ENCODE assay signal across 11 mouse cellular contexts in the genomic region with DNA sequence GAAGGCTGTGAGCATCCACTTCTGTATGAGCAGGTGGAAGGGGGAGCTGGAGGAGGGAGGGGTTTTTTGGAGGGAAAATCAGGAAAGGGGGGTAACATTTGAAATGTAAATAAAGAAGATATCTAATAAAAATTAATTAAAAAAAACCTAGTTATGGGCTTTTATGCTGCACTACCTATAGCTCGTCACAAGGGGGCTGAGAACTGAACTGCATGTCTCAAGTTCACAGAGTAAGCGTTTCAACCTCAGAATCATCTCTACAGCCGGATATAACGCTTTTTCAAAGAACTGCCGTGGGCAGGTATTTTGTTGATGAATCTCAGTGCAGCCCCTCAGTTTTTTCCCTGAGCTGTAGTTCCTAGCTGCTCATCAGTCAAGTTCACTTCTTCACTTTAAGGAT. TPM values are rescaled to one million over a fixed set of nuclear protein-coding genes. Genes with fewer than 3 reads are reported as not detected.
A peak's percentile ranks its signal among the peaks of the same experiment; 100 is the strongest.
DNase-seq lines count a peak whose midpoint lies in the region; ATAC-seq and TF ChIP-seq lines count a peak whose summit lies in the region.
"Had no signal": no experiment of that assay in that cellular context is flagged by ENCODE, and none has a peak within 500 bp of the region (broad histone marks: within the 10 kb centered on the region; RNA-seq: fewer than 3 reads in every experiment).

No protein-coding gene starts in this region.

- H3K9me3 ChIP-seq in intestine, postnatal 0 days (ENCODE audit: control insufficient read depth), result no peaks in the 10 kb centered on the region
- no peaks in the 10 kb centered on the region for H3K9me3 ChIP-seq in intestine, embryonic 16.5 days (ENCODE audit: control insufficient read depth, low read length)
- H3K9me3 ChIP-seq: limb, embryonic 15.5 days; neural tube, embryonic 13.5 days had no signal

- no peaks in the 10 kb centered on the region for H3K4me1 ChIP-seq in intestine, postnatal 0 days (replicated peaks; ENCODE audit: control insufficient read depth, insufficient read depth, low read length)
- H3K4me1 ChIP-seq in intestine, embryonic 16.5 days (ENCODE audit: control insufficient read depth, insufficient read depth, low read length), result no peaks in the 10 kb centered on the region
- H3K4me1 ChIP-seq: limb, embryonic 15.5 days; neural tube, embryonic 13.5 days had no signal

- ATAC-seq in intestine, postnatal 0 days, result no peak
- ATAC-seq in intestine, embryonic 16.5 days, result no peak

- no peak overlapping the region for H3K4me3 ChIP-seq in intestine, postnatal 0 days (ENCODE audit: low read depth, low read length)
- H3K4me3 ChIP-seq in intestine, embryonic 16.5 days (ENCODE audit: low read length), result no peak overlapping the region
- H3K4me3 ChIP-seq: limb, embryonic 15.5 days; neural tube, embryonic 13.5 days had no signal

- peak; percentile 24 for DNase-seq in adrenal gland, postnatal 14 days
- no peak for DNase-seq in adrenal gland, adult 8-10 months
- peak; percentile 1 for DNase-seq in right cerebral cortex, adult 18-20 months
- DNase-seq in right cerebral cortex, postnatal 36 days (ENCODE audit: low spot score in 2 of 2), result no peak
- DNase-seq in retina, embryonic 14.5 days (ENCODE audit: low spot score), result peak; percentile 65
- no peak for DNase-seq in spleen, adult 18-20 months
- DNase-seq: gastrocnemius, postnatal 25 days had no signal

- 27% methylated on average over 5 of the region's 5 CpGs for WGBS in intestine, postnatal 0 days
- 28% methylated on average over 5 of the region's 5 CpGs for WGBS in intestine, embryonic 16.5 days

- H3K27ac ChIP-seq in intestine, postnatal 0 days (ENCODE audit: low read depth, low read length), result no peak overlapping the region
- H3K27ac ChIP-seq in intestine, embryonic 16.5 days (ENCODE audit: low read length), result no peak overlapping the region
- H3K27ac ChIP-seq: limb, embryonic 15.5 days; neural tube, embryonic 13.5 days had no signal

- H3K36me3 ChIP-seq in intestine, postnatal 0 days (ENCODE audit: control insufficient read depth, insufficient read depth), result no peaks in the 10 kb centered on the region
- H3K36me3 ChIP-seq in intestine, embryonic 16.5 days (ENCODE audit: control insufficient read depth, insufficient read depth, low read length), result no peaks in the 10 kb centered on the region
- H3K36me3 ChIP-seq: limb, embryonic 15.5 days; neural tube, embryonic 13.5 days had no signal

- H3K9ac ChIP-seq in intestine, postnatal 0 days (ENCODE audit: low read depth, low read length), result no peak overlapping the region
- no peak overlapping the region for H3K9ac ChIP-seq in intestine, embryonic 16.5 days (ENCODE audit: low read depth, low read length)
- H3K9ac ChIP-seq: limb, embryonic 15.5 days; neural tube, embryonic 13.5 days had no signal

- peak; percentile 70 for TF ChIP-seq CTCF in intestine, postnatal 0 days (IDR thresholded peaks at IDR 0.05; ENCODE audit: low read depth)

- no peak overlapping the region for H3K4me2 ChIP-seq in intestine, postnatal 0 days (replicated peaks; ENCODE audit: low read depth)
- no peak overlapping the region for H3K4me2 ChIP-seq in intestine, embryonic 16.5 days (ENCODE audit: low read depth, low read length)
- H3K4me2 ChIP-seq: limb, embryonic 15.5 days; neural tube, embryonic 13.5 days had no signal

- H3K27me3 ChIP-seq in intestine, postnatal 0 days (replicated peaks; ENCODE audit: control insufficient read depth, insufficient read depth, low read length), result no peaks in the 10 kb centered on the region
- H3K27me3 ChIP-seq in intestine, embryonic 16.5 days (replicated peaks; ENCODE audit: control insufficient read depth, insufficient read depth, low read length), result no peaks in the 10 kb centered on the region
- H3K27me3 ChIP-seq: limb, embryonic 15.5 days; neural tube, embryonic 13.5 days had no signal

RNA-seq across cellular contexts. Expression of a gene that starts 15.1 kb away (rescaled TPM):
- total RNA-seq in adrenal gland, postnatal 14 days (2021), result 5.2 and 6.2 TPM in 2 replicates
- total RNA-seq in adrenal gland, adult 8-10 months (2022), result under 1 TPM; 0.22 to 0.67 (median 0.37) TPM
- polyA plus RNA-seq in intestine, postnatal 0 days (2015; fragmentation: Nextera tagmentation; extraction: Ambion mirVana), result 5.2 and 6.5 TPM in 2 replicates
- polyA plus RNA-seq in intestine, embryonic 16.5 days (2015; fragmentation: Nextera tagmentation; extraction: Ambion mirVana), result 7.2 and 7.8 TPM in 2 replicates

Comparison
In these comparisons a context has a peak if more than half of its experiments do, and no peak if none do; other contexts are left out.
1. DNase-seq: peak in adrenal gland, postnatal 14 days (single experiment), right cerebral cortex, adult 18-20 months (single experiment) and retina, embryonic 14.5 days (single experiment); none in adrenal gland, adult 8-10 months (single experiment), right cerebral cortex, postnatal 36 days (0 of 2) and spleen, adult 18-20 months (0 of 2).